Mouse (Mus musculus) kidney, embryonic 15.5 days (tissue): ENCODE results near the gene Tmem126b. TPM values are rescaled to one million over a fixed set of nuclear protein-coding genes. Genes with fewer than 3 reads are reported as not detected.

Experiments
- polyA plus RNA-seq: library from polyadenylated mRNA; unstranded; fragments of >200 nt; fragmentation: Nextera tagmentation; extraction: Ambion mirVana; gene quantifications from 2 replicates; pipeline ENCODE4 v1.2.1, GENCODE M21; 2015

Gene Tmem126b
- polyA plus RNA-seq, 1 experiment from 2014 or later, result 35.3 TPM

Other genes with a start within 250 kb of the Tmem126b start
- not detected in 2 replicates for gene Ccdc83, start 210.2 kb downstream of the Tmem126b start, polyA plus RNA-seq
- 9.8 and 10.0 TPM in 2 replicates for gene Sytl2, start 173.7 kb downstream of the Tmem126b start, polyA plus RNA-seq
- 1.3 and 1.7 TPM in 2 replicates for gene Ccdc89, start 49.4 kb downstream of the Tmem126b start, polyA plus RNA-seq
- gene Crebzf, start 33.3 kb downstream of the Tmem126b start, polyA plus RNA-seq, result 34.7 and 35.8 TPM in 2 replicates
- 115 and 126 TPM in 2 replicates for gene Tmem126a, start 18.8 kb downstream of the Tmem126b start, polyA plus RNA-seq
- 0.87 and 1.4 TPM in 2 replicates for gene Dlg2, start 671 bp upstream of the Tmem126b start, polyA plus RNA-seq